Mouse (Mus musculus) heart, adult 18-20 months (tissue): ENCODE data around the gene H2-M10.1. TPM values are rescaled to one million over a fixed set of nuclear protein-coding genes. Genes with fewer than 3 reads are reported as not detected.
"Not testable (repeated sequence)": the region's sequence is repeated elsewhere in the genome, so short reads cannot be mapped to it uniquely, and the experiment has no call there.

Source experiments
- DNase-seq, 2 experiments: peaks; one replicate each; pipeline ENCODE4 v3.0.0; 2021 to 2022; ENCODE audit warnings: mixed read lengths in 1 of 2
- long read RNA-seq, 2 experiments: library from polyadenylated mRNA; stranded (forward); transcript quantifications; one replicate each; pipeline ENCODE4 v2.0.0; 2021
- total RNA-seq, 2 experiments: library from RNA; stranded (reverse); gene quantifications; 2 replicates each; pipeline ENCODE4 v1.2.3; 2021

H2-M10.1 gene
- not detected for total RNA-seq
- long read RNA-seq, experiment 1 = 0 reads
- long read RNA-seq, experiment 2 = 0 reads

DNA sequence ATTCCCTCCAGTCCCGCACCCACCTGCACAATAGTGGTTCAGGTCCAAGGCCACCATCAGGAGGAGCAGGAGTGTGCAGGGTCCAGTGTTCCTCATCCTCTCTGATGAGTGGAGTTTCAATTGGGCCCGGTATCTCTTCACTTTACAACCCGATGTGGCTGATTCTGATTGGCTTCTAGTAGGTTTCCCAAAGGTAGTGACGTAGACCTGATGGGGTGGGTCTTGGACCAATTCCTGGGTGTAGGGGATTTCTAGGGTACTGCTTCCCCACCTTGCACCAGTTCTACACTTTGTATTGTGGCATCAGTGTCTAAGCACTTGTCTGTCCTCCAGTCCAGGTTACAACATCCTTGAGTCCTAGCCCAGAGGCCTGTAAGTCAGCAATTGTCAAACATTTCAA is at the start of gene H2-M10.1:
Gene H2-M10.1 (minus strand): TSS at position 101 of the 400 bp plus-strand sequence.
- no peak for DNase-seq

DNA sequence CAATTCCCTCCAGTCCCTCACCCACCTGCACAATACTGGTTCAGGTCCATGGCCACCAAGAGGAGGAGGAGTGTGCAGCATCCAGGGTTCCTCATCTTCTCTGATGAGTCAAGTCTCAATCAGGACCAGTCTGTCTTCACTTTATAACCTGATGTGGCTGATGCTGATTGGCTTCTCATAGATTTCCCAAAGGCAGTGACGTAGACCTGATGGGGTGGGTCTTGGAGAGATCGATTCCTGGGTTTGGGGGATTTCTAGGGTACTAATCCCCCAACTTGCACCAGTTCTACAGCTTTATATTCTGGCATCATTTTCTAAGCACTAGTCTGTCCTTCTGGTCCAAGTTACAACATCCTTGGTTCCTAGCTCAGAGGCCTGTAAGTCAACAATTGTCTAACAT is 42.4 kb upstream of the H2-M10.1 start, which contains the start of gene H2-M10.3:
Gene H2-M10.3 (minus strand): TSS at position 101 of the 400 bp plus-strand sequence.
- DNase-seq = not testable (repeated sequence)

DNA sequence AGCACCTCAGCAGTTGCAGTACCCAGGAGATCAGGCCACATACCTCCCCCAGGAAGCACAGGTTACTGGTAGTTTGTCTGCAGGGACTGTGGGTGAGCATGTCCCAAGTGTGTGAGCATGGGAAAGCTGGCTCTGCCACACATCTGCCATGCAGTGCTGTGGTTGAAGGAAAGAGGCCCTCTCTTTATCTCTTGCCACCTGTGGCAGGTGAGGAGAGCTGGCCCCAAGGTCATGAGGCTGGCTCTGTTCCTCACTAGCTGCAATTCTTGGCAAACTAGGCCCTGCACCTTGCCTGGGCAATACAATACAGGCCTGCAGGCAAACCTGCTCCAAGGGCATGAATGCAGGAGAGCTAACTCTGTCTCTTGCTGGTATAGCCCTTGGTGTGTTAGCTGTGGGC is 36.4 kb upstream of the H2-M10.1 start:
- not testable (repeated sequence) for DNase-seq

DNA sequence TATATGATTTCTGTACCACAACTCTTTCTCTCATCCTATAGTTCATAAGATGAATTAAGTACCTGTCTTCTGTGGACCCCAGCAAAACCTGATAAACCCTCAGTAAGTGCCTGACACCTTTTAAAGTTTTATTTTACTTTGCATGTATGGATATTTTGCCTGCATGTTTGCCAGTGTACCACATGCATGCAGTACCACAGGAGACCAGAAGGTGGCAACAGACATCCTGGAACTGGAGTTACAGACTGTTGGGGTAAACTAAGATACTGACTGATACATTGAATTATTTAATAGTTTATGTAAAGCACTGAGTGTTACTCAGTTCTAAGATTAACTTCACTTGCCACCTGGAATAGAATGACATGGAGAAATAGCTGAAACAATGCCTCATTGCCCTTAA is 31.6 kb upstream of the H2-M10.1 start:
- peak in 1 of 2 experiments; percentile 64 for DNase-seq

DNA sequence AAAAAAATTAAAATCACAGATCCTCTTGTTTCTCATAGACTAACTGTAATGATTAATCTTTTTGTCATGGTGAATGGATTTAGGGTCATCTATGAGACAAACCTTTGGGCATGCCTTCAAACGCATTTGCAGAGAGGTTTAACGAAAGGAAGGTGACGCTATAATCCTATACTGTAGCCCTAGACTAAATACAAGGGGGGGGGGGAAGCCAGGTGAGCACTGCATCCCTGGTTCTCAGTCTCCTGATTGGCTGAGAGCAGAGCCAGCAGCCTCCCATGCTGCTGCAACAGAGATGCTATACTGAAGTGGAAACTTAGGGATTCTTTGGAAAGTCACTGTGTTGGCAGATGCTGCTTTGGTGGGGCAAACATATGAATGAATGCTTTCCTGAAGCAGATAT is 29.8 kb upstream of the H2-M10.1 start:
- no peak for DNase-seq

DNA sequence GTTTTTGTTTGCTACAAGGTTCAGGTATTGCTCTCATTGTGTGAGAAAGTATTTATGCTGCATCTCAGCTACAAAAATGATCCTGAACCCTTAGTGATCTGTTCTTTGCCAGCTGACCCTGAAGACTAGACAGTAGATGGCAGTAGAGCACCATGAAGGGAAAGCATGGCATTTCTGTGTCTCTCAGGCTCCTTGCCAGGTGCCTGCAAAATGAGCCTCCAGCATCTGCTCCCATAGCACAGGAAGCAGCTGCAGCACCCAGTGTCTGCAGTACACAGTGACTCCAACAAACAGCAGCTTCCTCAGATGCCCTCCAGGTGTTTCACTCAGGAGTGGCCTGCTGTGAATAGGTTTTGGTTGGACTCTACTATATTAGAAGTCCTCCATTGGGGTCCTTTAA is 29.4 kb upstream of the H2-M10.1 start:
- DNase-seq = peak; percentile 39 to 51

DNA sequence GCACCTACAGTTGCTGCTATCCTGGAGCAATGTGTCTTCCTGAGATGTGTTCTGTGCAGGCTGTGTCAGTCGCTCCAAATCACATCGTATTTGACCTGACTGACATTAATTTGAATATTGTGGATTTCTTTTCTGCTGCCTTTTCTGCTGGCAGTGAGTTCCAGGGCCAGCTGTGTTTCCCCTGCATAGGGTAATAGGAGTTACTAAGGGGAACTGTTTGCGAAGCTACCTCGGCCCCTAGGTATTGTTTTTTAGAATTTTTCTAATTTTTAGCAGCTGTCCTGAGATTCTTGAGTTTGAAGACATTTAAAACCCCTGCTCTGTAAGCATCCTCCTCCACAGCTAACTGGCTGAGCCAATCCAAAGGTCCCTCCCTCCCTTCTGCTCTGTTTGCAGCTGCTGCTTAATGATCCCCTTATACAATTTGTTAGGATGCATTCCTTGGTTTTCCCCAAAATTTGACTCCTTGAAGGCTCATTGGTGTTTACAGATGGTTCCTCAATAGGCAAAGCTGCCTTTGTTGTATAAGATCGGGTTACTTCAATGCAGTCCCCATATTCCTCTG is 10.2 kb downstream of the H2-M10.1 start:
- DNase-seq = no peak

DNA sequence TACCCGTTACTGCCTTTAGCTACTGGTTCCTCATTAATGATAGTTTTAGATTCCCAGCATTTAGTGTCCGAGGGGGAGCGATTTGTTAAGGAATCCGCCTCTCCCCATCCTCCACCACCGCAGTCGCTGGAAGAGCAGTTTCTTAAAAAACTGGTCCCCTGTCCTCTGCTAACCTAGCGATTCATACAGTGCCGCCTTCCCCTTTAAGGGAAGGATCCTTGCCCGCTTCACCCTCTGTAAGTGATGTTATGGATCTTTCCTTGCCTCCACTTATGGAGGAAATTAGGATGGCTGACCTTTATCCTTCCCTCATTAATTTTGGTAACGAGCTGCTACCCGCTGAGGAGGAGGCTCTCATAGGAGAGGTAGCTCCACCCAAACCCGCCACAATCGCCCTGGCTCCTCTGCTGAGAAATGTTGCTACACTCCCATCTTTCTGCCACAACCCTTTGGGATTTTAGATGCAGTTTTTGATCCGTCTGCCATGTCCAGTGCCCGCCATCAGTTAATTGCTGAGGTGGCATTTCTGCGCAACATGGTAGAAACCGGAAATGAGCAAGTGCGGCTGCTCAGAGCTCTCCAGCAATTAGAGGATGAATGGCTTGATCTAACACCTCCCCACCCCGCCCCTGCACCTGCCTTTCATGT is 10.8 kb downstream of the H2-M10.1 start:
- peak; percentile 49 for DNase-seq

DNA sequence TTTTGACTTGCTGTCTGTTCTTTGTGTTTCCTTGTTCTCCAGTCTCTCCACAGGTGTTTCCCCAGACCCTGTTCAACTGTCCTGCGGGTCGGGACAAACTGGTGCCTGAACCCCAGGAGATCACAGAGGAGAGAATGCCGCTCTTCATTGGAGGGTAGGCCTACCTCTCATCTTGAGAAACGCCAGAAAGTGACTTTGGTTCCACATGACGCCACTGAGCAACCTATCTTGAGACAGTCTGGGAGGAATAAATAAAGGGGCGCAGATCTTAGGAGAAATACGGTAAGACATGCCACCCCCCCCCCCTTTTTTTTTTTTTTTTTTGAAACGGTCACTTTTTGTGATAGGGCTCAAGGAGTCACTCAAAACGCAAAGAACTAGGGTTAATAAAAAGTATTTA is 11.4 kb downstream of the H2-M10.1 start:
- peak in 1 of 2 experiments; percentile 14 for DNase-seq

DNA sequence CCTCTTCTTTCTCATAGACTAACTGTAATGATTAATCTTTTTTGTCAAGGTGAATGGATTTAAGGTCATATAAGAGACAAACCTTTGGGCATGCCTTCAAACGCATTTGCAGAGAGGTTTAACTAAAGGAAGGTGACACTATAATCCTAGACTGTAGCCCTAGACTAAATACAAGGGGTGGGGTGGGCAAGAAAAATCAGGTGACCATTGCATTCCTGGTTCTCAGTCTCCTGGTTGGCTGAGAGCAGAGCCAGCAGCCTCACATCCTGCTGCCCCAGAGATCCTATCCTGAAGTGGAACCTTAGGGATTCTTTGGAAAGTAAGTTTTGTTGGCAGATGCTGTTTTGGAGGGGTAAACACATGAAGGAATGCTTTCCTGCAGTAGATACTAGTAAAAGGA is 16.7 kb downstream of the H2-M10.1 start:
- DNase-seq = no peak

DNA sequence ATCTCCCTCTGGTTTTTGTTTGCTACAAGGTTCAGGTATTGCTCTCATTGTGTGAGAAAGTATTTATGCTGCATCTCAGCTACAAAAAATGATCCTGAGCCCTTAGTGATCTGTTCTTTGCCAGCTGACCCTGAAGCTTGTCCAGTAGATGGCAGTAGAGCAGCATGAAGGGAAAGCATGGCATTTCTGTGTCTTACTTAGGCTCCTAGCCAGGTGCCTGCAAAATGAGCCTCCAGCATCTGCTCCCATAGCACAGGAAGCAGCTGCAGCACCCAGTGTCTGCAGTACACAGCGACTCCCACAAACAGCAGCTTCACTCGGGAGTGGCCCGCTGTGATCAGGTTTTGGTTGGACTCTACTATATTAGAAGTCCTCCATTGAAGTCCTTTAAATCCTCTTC is 17.1 kb downstream of the H2-M10.1 start:
- DNase-seq = peak; percentile 62 to 79

DNA sequence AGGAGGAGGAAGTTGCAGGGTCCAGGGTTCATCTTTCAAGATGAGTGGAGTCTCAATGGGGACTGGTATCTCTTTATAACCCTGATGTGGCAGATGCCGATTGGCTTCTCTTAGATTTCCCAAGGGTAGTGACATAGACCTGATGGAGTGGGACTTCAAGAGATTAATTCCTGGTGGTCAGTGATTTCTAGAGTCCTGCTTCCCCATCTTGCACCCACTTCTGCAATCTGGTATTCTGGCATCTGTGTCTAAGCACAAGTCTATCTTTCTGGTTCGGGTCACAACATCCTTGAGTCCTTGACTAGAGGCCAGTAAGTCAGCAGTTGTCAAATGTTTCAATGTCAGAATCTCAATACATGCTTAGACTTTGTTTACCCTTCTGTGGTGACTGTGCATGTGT is 39.6 kb downstream of the H2-M10.1 start, which contains the start of gene H2-M10.2:
Gene H2-M10.2 (minus strand): TSS at position 101 of the 400 bp plus-strand sequence.
- no peak for DNase-seq

DNA sequence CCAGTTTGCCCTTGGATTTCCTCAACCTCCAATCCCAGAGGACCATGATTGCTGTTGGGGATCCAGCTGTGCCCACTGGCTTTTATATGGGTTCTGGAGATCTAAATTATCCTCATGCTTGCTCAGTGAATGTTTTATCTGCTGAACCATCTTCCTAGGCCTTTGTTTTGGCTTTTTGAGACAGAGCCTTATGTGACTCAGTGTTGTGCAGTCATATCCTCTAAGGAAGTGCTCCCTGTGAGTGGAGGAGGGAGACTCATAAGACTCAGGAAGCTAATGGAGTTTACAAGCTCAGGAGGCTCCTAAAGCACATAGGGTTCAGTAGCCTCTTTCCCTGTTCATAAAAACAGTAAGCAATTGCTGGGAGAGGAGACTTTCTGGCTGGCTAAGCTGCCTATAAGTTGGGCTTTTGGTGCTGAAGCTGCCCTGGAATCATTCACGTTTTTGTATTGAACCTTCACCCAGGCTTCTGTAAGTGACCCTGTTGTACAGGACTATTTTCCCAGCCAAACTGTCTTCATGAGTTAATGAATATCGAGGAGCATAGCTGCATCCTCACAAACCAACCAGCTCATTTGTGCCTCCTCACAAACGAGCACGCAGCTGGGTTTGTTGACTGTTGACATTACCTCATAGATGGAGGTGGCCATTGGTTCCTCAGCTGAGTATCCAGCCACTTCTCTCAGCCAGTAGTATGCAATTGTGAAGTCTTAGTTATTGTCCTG is 44.3 kb downstream of the H2-M10.1 start:
- DNase-seq = no peak

DNA sequence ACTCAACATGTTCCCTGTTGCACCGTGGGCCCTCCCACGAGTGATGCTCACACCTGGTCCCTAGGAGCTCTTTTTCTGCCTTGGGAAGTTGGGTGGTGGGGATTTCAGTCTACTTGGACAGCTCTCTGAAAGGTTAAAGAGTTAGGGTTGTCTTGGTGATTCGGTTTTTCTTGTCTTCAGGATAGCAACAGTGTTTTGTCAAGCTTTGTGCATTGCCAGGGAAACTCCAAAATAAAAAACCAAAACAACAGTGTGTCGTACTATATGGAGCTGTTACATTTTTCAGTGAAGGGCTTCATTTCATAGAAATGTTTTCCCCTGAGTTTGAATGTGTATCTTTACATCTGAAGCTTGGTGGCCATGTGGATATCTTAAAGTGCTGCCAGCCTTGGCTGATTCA is 51.2 kb downstream of the H2-M10.1 start:
- no peak for DNase-seq

DNA sequence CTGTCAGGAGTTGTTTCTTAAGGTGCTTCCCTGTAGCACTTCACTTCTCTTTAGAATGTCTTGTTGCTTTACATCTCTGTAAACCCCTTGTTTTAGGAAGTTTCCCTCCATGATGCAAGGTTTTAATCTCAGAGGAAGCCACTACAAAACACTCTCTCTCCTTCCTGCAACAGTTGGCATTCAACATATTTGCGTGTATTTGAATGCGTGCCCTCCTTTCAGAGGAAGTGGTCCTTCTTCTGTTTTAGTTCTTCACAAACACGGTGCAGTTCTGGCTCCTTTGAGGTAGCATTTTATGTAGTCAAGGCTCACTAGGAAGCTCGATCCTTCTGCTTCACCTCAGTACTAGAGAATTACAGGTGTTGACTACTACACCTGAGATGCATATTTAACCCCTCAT is 52.2 kb downstream of the H2-M10.1 start:
- no peak for DNase-seq

Other genes starting within 250 kb of the H2-M10.1 start
- under 1 TPM; 0.27 to 0.28 TPM for gene Gm19684, start 204.5 kb downstream of the H2-M10.1 start, total RNA-seq
- gene Gm7030, start 196.7 kb downstream of the H2-M10.1 start, total RNA-seq = under 1 TPM in 1 of 2 experiments, not detected in 1; 0.55 TPM
- gene Gm8909, start 157.6 kb downstream of the H2-M10.1 start, total RNA-seq = not detected
- not detected for gene H2-T3, start 135.9 kb downstream of the H2-M10.1 start, total RNA-seq
- 10 to 100 TPM; 37.9 to 38.8 TPM for gene Rpp21, start 68.1 kb downstream of the H2-M10.1 start, total RNA-seq
- gene Trim39, start 53.9 kb downstream of the H2-M10.1 start, total RNA-seq = 1 to 10 TPM; 5.2 to 6.5 TPM
- not detected for gene H2-M10.2, start 39.7 kb downstream of the H2-M10.1 start, total RNA-seq
- gene H2-M10.3, start 42.3 kb upstream of the H2-M10.1 start, total RNA-seq = not detected
- gene H2-M10.4, start 136.2 kb upstream of the H2-M10.1 start, total RNA-seq = not detected
- not detected for gene H2-M11, start 220.9 kb upstream of the H2-M10.1 start, total RNA-seq